Mouse (Mus musculus) urinary bladder, adult 2 months (tissue): Measurements from ENCODE around the gene Shisal1. TPM values are rescaled to one million over a fixed set of nuclear protein-coding genes. Genes with fewer than 3 reads are reported as not detected.

Source experiments
- DNase-seq: peaks from one replicate; pipeline ENCODE4 v3.0.0; 2022; ENCODE audit warnings: low spot score
- polyA plus RNA-seq: library from polyadenylated mRNA; depleted of rRNA; stranded (reverse); fragments of >200 nt; gene quantifications from 2 replicates; pipeline ENCODE4 v1.2.3, GENCODE M21; 2012; rRNA removed

The Shisal1 gene
- polyA plus RNA-seq, 1 experiment, result 90.1 TPM

GRCm38 (mm10) chr15:84372801-84373200 is 74.1 kb downstream of the Shisal1 start:
- no peak for DNase-seq

GRCm38 (mm10) chr15:84367402-84367801 is 79.5 kb downstream of the Shisal1 start:
- no peak for DNase-seq

- no peak for DNase-seq
These were observed 80.3 kb downstream of the Shisal1 start for GRCm38 (mm10) chr15:84366574-84366989.

DNA sequence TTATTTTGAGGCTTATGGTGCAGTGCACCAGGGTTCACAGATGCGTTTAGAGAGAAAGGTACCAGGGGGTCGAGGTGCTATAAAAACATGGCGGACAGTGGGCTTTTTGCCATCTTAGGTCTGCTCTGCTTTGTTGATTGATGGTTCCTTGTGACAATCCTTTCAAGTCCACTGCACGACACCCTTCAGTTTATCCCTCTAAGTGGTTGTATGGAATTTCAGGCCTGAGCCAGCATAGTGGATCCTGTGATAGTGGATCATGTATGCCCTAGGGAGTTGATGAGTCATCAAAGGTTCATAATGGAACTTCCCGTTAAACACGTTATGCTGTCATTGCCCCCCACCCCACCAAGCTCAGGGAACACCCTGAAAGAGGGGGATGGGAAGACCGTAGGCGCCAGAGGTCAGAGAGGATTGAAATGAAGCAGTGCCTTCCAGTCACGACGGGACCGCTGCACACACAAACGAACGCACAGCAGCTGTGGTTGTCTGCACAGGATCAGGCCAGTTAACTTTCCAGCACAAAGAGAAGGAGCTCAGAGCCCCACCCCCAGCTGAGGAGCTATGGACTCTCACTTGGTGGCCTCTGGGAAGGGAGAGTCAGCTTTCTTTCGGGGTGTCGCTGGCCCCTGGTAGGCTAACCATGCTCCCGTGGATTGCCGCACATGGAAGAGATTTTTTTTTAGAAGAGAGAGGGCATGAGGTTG is 81.1 kb downstream of the Shisal1 start:
- DNase-seq, result no peak

DNA sequence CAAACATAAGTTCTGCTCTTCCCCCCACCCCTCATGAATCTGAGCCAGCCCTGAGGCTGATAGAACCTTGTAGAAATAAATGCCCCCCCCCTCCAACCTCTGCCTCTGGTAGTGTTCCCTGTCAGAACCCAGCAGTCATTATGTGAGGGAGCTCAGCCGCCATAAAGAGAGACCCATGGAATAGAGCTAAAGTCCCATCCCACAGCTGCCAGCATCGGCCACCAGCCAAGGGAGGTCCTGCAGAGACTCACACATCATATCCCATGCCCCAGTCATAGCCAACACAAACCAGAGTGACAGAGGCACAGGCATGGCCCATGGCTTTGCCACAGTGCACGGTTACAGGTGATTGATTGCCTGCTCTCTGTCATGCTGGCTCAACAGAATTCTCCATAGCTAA is 82.2 kb downstream of the Shisal1 start:
- no peak for DNase-seq

GRCm38 (mm10) chr15:84355081-84355480 is 91.8 kb downstream of the Shisal1 start:
- DNase-seq, result no peak

GRCm38 (mm10) chr15:84351915-84352844 is 94.7 kb downstream of the Shisal1 start:
- DNase-seq, result no peak

- DNase-seq, result no peak
These were observed 95.6 kb downstream of the Shisal1 start for GRCm38 (mm10) chr15:84351342-84351741.

GRCm38 (mm10) chr15:84349915-84350738 is 96.8 kb downstream of the Shisal1 start:
- DNase-seq, result no peak

GRCm38 (mm10) chr15:84348769-84349168 is 98.1 kb downstream of the Shisal1 start:
- DNase-seq, result no peak

DNA sequence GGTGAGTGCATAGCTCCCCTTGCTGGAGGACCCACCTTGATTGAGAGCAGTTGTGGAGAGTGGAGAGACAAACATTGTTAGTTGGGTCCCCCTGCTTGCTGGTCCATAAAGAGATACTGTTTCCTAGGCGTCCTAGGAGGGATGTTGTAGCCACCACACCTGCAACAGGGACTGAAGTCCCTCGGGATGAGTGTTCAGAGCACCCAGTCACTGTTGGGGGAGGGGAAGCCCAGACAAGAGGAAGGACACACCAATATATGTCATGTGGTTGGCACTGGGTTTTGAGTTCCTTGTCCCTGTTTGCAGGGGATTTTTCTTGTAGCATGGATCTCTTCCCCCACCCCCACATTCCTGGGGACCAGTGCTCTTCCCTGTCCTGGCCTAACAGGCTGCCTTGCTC is 106.0 kb downstream of the Shisal1 start:
- no peak for DNase-seq

- DNase-seq, result no peak
These were observed 109.3 kb downstream of the Shisal1 start for GRCm38 (mm10) chr15:84337599-84337998.

GRCm38 (mm10) chr15:84336281-84336817 is 110.5 kb downstream of the Shisal1 start:
- no peak for DNase-seq

DNA sequence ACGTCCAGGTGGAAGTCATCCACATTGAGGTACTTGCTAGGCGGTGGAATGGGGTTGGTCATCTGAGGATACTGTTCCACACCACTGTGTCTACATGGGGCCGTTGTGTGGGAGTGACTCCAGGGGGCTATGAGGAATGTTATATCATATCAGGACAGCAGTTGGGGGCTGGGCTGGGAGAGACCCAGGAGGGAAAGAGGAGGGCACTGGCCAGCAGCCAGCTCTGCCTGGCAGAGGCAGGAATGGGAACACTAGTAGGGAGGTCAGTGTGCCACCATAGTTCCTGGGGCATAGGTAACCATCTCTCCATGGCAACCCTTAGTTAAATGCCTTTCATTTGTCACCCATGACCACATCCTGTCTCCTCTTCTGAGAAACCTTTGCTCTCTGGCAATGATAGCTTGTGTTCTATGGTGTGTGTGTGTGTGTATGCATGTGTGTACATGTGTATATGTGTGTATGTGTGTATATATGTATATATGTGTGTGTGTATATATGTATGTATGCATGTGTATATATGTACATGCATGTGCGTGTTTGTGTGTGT is 115.8 kb downstream of the Shisal1 start:
- no peak for DNase-seq

GRCm38 (mm10) chr15:84329940-84330339 is 117.0 kb downstream of the Shisal1 start:
- DNase-seq, result no peak

Other genes with a start within 250 kb of the Shisal1 start
- 5.7 and 7.6 TPM in 2 replicates for gene Parvb, start 215.1 kb downstream of the Shisal1 start, polyA plus RNA-seq
- 1.9 TPM in 2 replicates for gene Parvg, start 123.1 kb downstream of the Shisal1 start, polyA plus RNA-seq
- gene Rtl6, start 110.7 kb upstream of the Shisal1 start, polyA plus RNA-seq, result 7.4 and 11.5 TPM in 2 replicates
- 9.1 and 9.4 TPM in 2 replicates for gene Prr5, start 222.5 kb upstream of the Shisal1 start, polyA plus RNA-seq